Comparison of ENCODE assay signal across 12 mouse cellular contexts in genomic region chr2:137660449-137660848, GRCm38 (mm10).
"Had no signal": no experiment of that assay in that cellular context is flagged by ENCODE, and none has a peak within 500 bp of the region (broad histone marks: within the 10 kb centered on the region; RNA-seq: fewer than 3 reads in every experiment).

No protein-coding gene starts in this region.

- H3K9me3 ChIP-seq: liver, embryonic 13.5 days had no signal

- H3K9ac ChIP-seq: liver, embryonic 13.5 days had no signal

- H3K4me1 ChIP-seq: liver, embryonic 13.5 days had no signal

- H3K36me3 ChIP-seq: liver, embryonic 13.5 days had no signal

- DNase-seq: kidney, postnatal 10 days; kidney, postnatal 36 days; layer of hippocampus, postnatal 36 days; liver, embryonic 13.5 days; lung, adult 2 months; lung, postnatal 14 days; lung, postnatal 4 days; midbrain, embryonic 14.5 days; thymus, adult 18-20 months; thymus, postnatal 36 days had no signal

- H3K4me3 ChIP-seq: left cerebral cortex, adult 2 months; liver, embryonic 13.5 days had no signal

- H3K27ac ChIP-seq: left cerebral cortex, adult 2 months; liver, embryonic 13.5 days had no signal

- H3K27me3 ChIP-seq: liver, embryonic 13.5 days had no signal

- H3K4me2 ChIP-seq: liver, embryonic 13.5 days; midbrain, embryonic 11.5 days had no signal
